Mouse (Mus musculus) heart, embryonic 11.5 days (tissue): ENCODE results near the gene Dock7. TPM values are rescaled to one million over a fixed set of nuclear protein-coding genes. Genes with fewer than 3 reads are reported as not detected.
"Not testable (repeated sequence)": the region's sequence is repeated elsewhere in the genome, so short reads cannot be mapped to it uniquely, and the experiment has no call there.

Source experiments
- ATAC-seq: fragments of 200-750 bp; cut with Nextera tagmentation; replicated peaks from 2 replicates; pipeline ENCODE4 v1.8.0; 2017; ENCODE audit warnings: moderate library complexity; ENCODE audit not compliant: insufficient number of reproducible peaks, low FRiP score, low TSS enrichment
- H3K27ac ChIP-seq: fragments of 300-500 bp; sonication (generic); 2 replicates; pipeline ENCODE4 v1.5.1; 2014; ENCODE audit warnings: mild to moderate bottlenecking, low read depth, low read length
- H3K27me3 ChIP-seq: fragments of 300-500 bp; sonication (generic); 2 replicates; pipeline ENCODE4 v1.6.1; 2014; ENCODE audit warnings: mild to moderate bottlenecking, low read length, mixed read lengths; ENCODE audit not compliant: control insufficient read depth, insufficient read depth
- H3K36me3 ChIP-seq: fragments of 300-500 bp; sonication (generic); 2 replicates; pipeline ENCODE4 v1.6.1; 2014; ENCODE audit warnings: mild to moderate bottlenecking, low read length, moderate library complexity, mixed read lengths; ENCODE audit not compliant: control insufficient read depth, insufficient read depth
- H3K4me1 ChIP-seq: fragments of 300-500 bp; sonication (generic); 2 replicates; pipeline ENCODE4 v1.6.1; 2014; ENCODE audit warnings: low read length; ENCODE audit not compliant: control insufficient read depth, insufficient read depth
- H3K4me2 ChIP-seq: fragments of 300-500 bp; sonication (generic); 2 replicates; pipeline ENCODE4 v1.6.1; 2014; ENCODE audit warnings: mild to moderate bottlenecking, moderate library complexity
- H3K4me3 ChIP-seq: fragments of 300-500 bp; sonication (generic); 2 replicates; pipeline ENCODE4 v1.5.1; 2014; ENCODE audit warnings: low read depth, low read length
- H3K9ac ChIP-seq: fragments of 300-500 bp; sonication (generic); 2 replicates; pipeline ENCODE4 v1.6.1; 2014; ENCODE audit warnings: mild to moderate bottlenecking, low read depth, low read length, moderate library complexity
- H3K9me3 ChIP-seq: fragments of 300-500 bp; sonication (generic); replicated peaks from 2 replicates; pipeline ENCODE4 v1.6.1; 2016; ENCODE audit warnings: low read length; ENCODE audit not compliant: control insufficient read depth
- WGBS: fragments of 180-500 bp; shearing (Covaris S2); extraction: QIAGEN DNeasy Blood & Tissue Kit; methylation state at CpG from one replicate; pipeline ENCODE4 v1.1.7; 2014; ENCODE audit not compliant: insufficient replicate concordance; 5-methylcytosine and 5-hydroxymethylcytosine counted together
- polyA plus RNA-seq: library from polyadenylated mRNA; unstranded; fragments of >200 nt; fragmentation: Nextera tagmentation; extraction: Ambion mirVana; gene quantifications from 2 replicates; pipeline ENCODE4 v1.2.1, GENCODE M21; 2014

Gene Dock7
- polyA plus RNA-seq, 1 experiment from 2014 or later: 41.6 TPM

DNA sequence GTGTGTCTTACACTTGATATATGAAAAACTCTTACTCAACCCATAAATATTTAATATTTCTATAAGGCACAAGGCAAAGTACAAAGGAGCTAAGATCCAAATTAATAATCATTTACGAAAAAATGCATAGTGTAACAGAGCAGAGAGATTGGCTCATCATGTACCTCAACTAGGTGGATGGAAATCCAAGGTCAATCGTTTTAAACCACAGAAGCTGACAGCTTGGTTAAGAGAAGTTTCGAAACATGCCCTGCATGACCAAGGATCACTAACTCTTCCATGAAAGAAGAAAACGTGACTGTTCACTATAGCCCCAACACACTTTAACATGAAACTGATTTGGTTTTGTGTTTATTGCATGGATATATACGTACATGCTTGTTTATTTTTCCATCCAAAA, 92.3 kb downstream of the Dock7 start:
- no peaks in the 10 kb centered on the region for H3K36me3 ChIP-seq
- H3K4me1 ChIP-seq: no peaks in the 10 kb centered on the region

DNA sequence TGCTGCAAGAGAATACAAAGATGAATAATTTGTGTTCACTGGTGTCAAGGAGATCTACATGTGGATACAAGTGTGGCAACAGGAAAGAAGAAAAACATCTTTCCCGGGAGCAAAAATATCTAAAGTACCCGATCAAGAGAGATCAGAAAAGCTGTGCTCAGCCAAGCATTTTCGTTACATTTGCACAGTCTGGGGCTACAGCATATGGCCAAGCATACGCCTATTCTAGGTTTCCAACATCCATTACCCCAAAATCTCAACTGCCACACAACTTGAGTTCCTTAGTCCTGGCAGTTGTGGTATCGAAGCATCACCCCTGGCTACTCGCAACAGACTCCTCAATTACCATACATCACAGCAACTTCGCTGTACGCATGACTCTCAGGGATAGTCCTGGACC, 98.5 kb downstream of the Dock7 start:
- ATAC-seq: no peak
- Histone ChIP-seq H3K27me3 (no peaks in the 10 kb centered on the region), H3K36me3 (peaks cover 2% of the 10 kb centered on the region; the same call in 1 of the 2 replicates), H3K27ac (no peak overlapping the region), H3K4me1 (no peaks in the 10 kb centered on the region), H3K4me2 (no peak overlapping the region), H3K9me3 (no peaks in the 10 kb centered on the region), H3K9ac (no peak overlapping the region), H3K4me3 (no peak overlapping the region)
- 93% methylated on average over 8 of the region's 8 CpGs for WGBS

More for the DNA sequence above, 92.3 kb downstream of the Dock7 start:
- H3K4me3 ChIP-seq: no peak overlapping the region
- H3K9me3 ChIP-seq: no peaks in the 10 kb centered on the region
- no peak overlapping the region for H3K4me2 ChIP-seq
- no peak overlapping the region for H3K27ac ChIP-seq
- ATAC-seq: no peak
- H3K9ac ChIP-seq: no peak overlapping the region
- no peaks in the 10 kb centered on the region for H3K27me3 ChIP-seq
- 87% methylated on average over 5 of the region's 5 CpGs for WGBS

DNA sequence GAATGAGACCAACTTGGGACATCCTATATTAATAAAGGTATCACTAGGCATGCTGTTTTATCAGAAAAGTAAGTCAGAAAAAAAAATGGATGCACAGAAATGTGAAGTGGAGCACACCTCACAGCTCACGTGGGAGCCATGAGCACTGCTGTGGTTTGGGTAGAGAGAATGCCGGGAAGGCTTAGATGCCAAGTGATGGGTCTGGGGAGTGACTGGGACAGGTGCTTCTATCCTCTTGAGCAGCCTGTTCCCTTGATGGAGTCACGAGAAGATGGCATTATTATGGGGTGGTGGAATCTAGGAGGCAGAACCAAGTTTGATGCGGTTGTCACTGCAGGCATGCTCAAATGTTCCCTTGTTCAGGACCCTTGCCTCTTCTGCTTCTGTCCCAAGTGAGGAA, 109.7 kb downstream of the Dock7 start:
- no peak overlapping the region for H3K9ac ChIP-seq
- H3K9me3 ChIP-seq: no peaks in the 10 kb centered on the region
- H3K36me3 ChIP-seq: peaks cover 8% of the 10 kb centered on the region; the same call in 1 of the 2 replicates
- no peak for ATAC-seq
- no peak overlapping the region for H3K4me3 ChIP-seq
- no peak overlapping the region for H3K27ac ChIP-seq
- no peak overlapping the region for H3K4me2 ChIP-seq
- H3K27me3 ChIP-seq: no peaks in the 10 kb centered on the region
- H3K4me1 ChIP-seq: no peaks in the 10 kb centered on the region
- 83% methylated on average over 4 of the region's 4 CpGs for WGBS

GRCm38 (mm10) chr4:99006319-99006718, 114.4 kb downstream of the Dock7 start:
- Histone ChIP-seq H3K27me3 (no peaks in the 10 kb centered on the region), H3K4me3 (no peak overlapping the region), H3K36me3 (peaks cover 2% of the 10 kb centered on the region; the same call in 1 of the 2 replicates), H3K4me2 (no peak overlapping the region), H3K9ac (no peak overlapping the region), H3K9me3 (no peaks in the 10 kb centered on the region), H3K27ac (no peak overlapping the region), H3K4me1 (no peaks in the 10 kb centered on the region)
- ATAC-seq: no peak
- WGBS: 81% methylated on average over 2 of the region's 2 CpGs

DNA sequence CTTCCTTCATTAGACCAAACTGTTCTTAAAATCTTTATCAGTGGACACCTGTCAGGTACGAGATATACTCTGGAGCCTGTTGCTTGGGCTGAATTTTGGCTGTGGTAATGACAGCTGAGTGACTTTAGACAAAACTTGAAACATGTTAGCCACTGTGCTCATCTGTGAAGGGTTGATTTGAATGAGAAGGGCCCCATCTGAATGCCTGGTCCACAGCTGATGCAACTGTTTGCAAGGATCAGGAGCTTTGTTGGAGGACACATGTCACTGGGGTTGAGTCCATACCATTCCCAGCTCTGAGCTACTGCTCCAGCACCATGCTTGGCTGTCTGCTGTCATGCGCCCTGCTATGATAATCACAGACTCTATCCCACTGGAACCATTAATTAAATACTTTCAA, 115.1 kb downstream of the Dock7 start:
- H3K4me2 ChIP-seq: no peak overlapping the region
- no peaks in the 10 kb centered on the region for H3K27me3 ChIP-seq
- no peak overlapping the region for H3K4me3 ChIP-seq
- no peak for ATAC-seq
- no peaks in the 10 kb centered on the region for H3K4me1 ChIP-seq
- H3K9me3 ChIP-seq: no peaks in the 10 kb centered on the region
- WGBS: 86% methylated on average over 2 of the region's 2 CpGs
- H3K9ac ChIP-seq: no peak overlapping the region
- peaks cover 2% of the 10 kb centered on the region; the same call in 1 of the 2 replicates for H3K36me3 ChIP-seq
- H3K27ac ChIP-seq: no peak overlapping the region

GRCm38 (mm10) chr4:98993491-98993890, 127.2 kb downstream of the Dock7 start:
- H3K4me1 ChIP-seq: no peaks in the 10 kb centered on the region
- no peak overlapping the region for H3K4me2 ChIP-seq
- no peak for ATAC-seq
- H3K4me3 ChIP-seq: no peak overlapping the region
- H3K36me3 ChIP-seq: no peaks in the 10 kb centered on the region
- H3K27ac ChIP-seq: no peak overlapping the region
- no peaks in the 10 kb centered on the region for H3K9me3 ChIP-seq
- WGBS: 91% methylated on average over 4 of the region's 4 CpGs
- no peak overlapping the region for H3K9ac ChIP-seq
- no peaks in the 10 kb centered on the region for H3K27me3 ChIP-seq

- Histone ChIP-seq H3K27me3 (no peaks in the 10 kb centered on the region), H3K36me3 (peaks cover 2% of the 10 kb centered on the region), H3K4me2 (no peak overlapping the region), H3K4me1 (no peaks in the 10 kb centered on the region), H3K9ac (no peak overlapping the region), H3K4me3 (no peak overlapping the region), H3K9me3 (no peaks in the 10 kb centered on the region), H3K27ac (no peak overlapping the region)
- WGBS: 85% methylated on average over 8 of the region's 8 CpGs
- ATAC-seq: no peak
These were observed 136.0 kb downstream of the Dock7 start for GRCm38 (mm10) chr4:98984701-98985100.

GRCm38 (mm10) chr4:98979976-98980375, 140.7 kb downstream of the Dock7 start:
- 77% methylated on average over 3 of the region's 3 CpGs for WGBS

DNA sequence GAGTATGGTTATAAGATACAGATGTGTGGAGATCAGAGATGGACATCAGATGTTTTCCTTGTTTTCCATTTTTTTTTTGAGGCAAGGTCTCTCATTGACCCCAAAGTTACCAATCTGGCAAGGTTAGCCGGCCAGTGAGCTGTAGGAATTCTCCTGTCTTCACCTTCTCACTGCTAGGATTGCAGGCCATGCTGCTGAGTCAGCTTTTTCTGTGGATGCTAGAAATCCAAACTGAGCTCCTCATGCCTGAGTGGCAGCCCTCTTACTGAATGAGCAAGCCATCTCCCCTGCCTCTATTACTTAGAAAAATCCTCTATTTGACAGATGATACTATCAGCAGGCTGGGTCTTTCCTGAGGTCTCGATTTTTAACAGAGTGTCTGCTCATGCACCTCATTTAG, 142.0 kb downstream of the Dock7 start:
- Histone ChIP-seq H3K9me3 (no peaks in the 10 kb centered on the region), H3K9ac (no peak overlapping the region), H3K36me3 (0 out of 2 replicates have a peak, but pooled peaks cover 5% of the 10 kb centered on the region), H3K27ac (no peak overlapping the region), H3K27me3 (no peaks in the 10 kb centered on the region), H3K4me2 (no peak overlapping the region), H3K4me1 (no peaks in the 10 kb centered on the region), H3K4me3 (no peak overlapping the region)
- ATAC-seq: no peak
- 83% methylated on average over 2 of the region's 2 CpGs for WGBS

More at GRCm38 (mm10) chr4:98979976-98980375, 140.7 kb downstream of the Dock7 start:
- not testable (repeated sequence) for ATAC-seq, H3K4me2 ChIP-seq, H3K27me3 ChIP-seq, H3K4me3 ChIP-seq, H3K27ac ChIP-seq, H3K4me1 ChIP-seq, H3K9me3 ChIP-seq, H3K36me3 ChIP-seq, H3K9ac ChIP-seq
